Mouse (Mus musculus) embryonic facial prominence, embryonic 12.5 days (tissue): ENCODE data around the gene H2-K1. TPM values are rescaled to one million over a fixed set of nuclear protein-coding genes. Genes with fewer than 3 reads are reported as not detected.
"Not testable (repeated sequence)": the region's sequence is repeated elsewhere in the genome, so short reads cannot be mapped to it uniquely, and the experiment has no call there.

ENCODE experiments used
- ATAC-seq: fragments of 200-750 bp; cut with Nextera tagmentation; 2 replicates; pipeline ENCODE4 v1.8.0; 2017; ENCODE audit not compliant: insufficient number of reproducible peaks, insufficient read depth, low FRiP score, low TSS enrichment
- H3K27ac ChIP-seq: fragments of 300-500 bp; sonication (generic); 2 replicates; pipeline ENCODE4 v1.5.1; 2016; ENCODE audit warnings: mild to moderate bottlenecking
- H3K27me3 ChIP-seq: fragments of 300-500 bp; sonication (generic); 2 replicates; pipeline ENCODE4 v1.6.1; 2016; ENCODE audit warnings: mild to moderate bottlenecking, moderate library complexity
- H3K36me3 ChIP-seq: fragments of 300-500 bp; sonication (generic); 2 replicates; pipeline ENCODE4 v1.6.1; 2016; ENCODE audit warnings: mild to moderate bottlenecking
- H3K4me1 ChIP-seq: fragments of 300-500 bp; sonication (generic); 2 replicates; pipeline ENCODE4 v1.6.1; 2016
- H3K4me2 ChIP-seq: fragments of 300-500 bp; sonication (generic); replicated peaks from 2 replicates; pipeline ENCODE4 v1.6.1; 2016; ENCODE audit warnings: mild to moderate bottlenecking, moderate library complexity
- H3K4me3 ChIP-seq: fragments of 300-500 bp; sonication (generic); 2 replicates; pipeline ENCODE4 v1.5.1; 2016; ENCODE audit warnings: mild to moderate bottlenecking
- H3K9ac ChIP-seq: fragments of 300-500 bp; sonication (generic); 2 replicates; pipeline ENCODE4 v1.6.1; 2016; ENCODE audit warnings: mild to moderate bottlenecking, moderate library complexity
- H3K9me3 ChIP-seq: fragments of 300-500 bp; sonication (generic); 2 replicates; pipeline ENCODE4 v1.6.1; 2016; ENCODE audit warnings: mild to moderate bottlenecking, moderate library complexity
- WGBS: fragments of 180-500 bp; shearing (Covaris S2); methylation state at CpG from one replicate; pipeline ENCODE4 v1.1.7; 2016; 5-methylcytosine and 5-hydroxymethylcytosine counted together
- polyA plus RNA-seq: library from polyadenylated mRNA; unstranded; fragments of >200 nt; fragmentation: Nextera tagmentation; extraction: Ambion mirVana; gene quantifications from 2 replicates; pipeline ENCODE4 v1.2.1, GENCODE M21; 2016

Gene H2-K1
- polyA plus RNA-seq, 1 experiment from 2014 or later = 8.0 TPM

GRCm38 (mm10) chr17:33959948-33960347 is 40.2 kb downstream of the H2-K1 start:
- peaks cover 61% of the 10 kb centered on the region for H3K36me3 ChIP-seq
- peaks cover 8% of the 10 kb centered on the region for H3K4me1 ChIP-seq
- H3K9ac ChIP-seq = no peak overlapping the region
- WGBS = 89% methylated on average over 15 of the region's 15 CpGs
- no peak for ATAC-seq
- no peaks in the 10 kb centered on the region for H3K9me3 ChIP-seq
- H3K27ac ChIP-seq = no peak overlapping the region
- H3K4me2 ChIP-seq = no peak overlapping the region
- H3K27me3 ChIP-seq = no peaks in the 10 kb centered on the region
- no peak overlapping the region for H3K4me3 ChIP-seq

DNA sequence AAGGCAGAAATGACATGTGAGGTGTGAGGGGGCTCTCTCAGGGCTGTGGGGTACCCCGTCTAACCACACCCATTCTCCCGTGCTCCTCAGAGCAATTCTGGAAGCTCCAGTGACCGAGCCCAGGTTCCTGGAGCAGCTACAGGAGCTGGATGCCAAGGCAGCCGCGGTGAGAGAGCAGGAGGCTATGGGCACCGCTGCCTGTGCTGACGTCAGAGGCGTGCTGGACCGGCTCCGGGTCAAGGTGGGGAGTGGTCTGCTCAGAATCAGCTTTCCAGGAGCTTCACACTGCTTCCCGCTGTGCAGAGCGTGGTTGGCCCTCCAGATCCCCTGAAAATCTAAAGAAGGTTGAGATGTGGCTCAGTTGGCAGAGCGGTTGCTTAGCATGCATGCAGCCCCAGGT is 41.0 kb downstream of the H2-K1 start:
- no peaks in the 10 kb centered on the region for H3K9me3 ChIP-seq
- no peak for ATAC-seq
- peaks cover 59% of the 10 kb centered on the region for H3K36me3 ChIP-seq
- H3K9ac ChIP-seq = no peak overlapping the region
- H3K27ac ChIP-seq = no peak overlapping the region
- 94% methylated on average over 13 of the region's 13 CpGs for WGBS
- no peaks in the 10 kb centered on the region for H3K27me3 ChIP-seq
- H3K4me1 ChIP-seq = peaks cover 13% of the 10 kb centered on the region
- no peak overlapping the region for H3K4me3 ChIP-seq
- H3K4me2 ChIP-seq = no peak overlapping the region

GRCm38 (mm10) chr17:33958451-33958850 is 41.7 kb downstream of the H2-K1 start:
- WGBS = 97% methylated on average over 11 of the region's 11 CpGs
- Histone ChIP-seq H3K27ac (no peak overlapping the region), H3K27me3 (no peaks in the 10 kb centered on the region), H3K4me3 (no peak overlapping the region), H3K9ac (no peak overlapping the region), H3K9me3 (no peaks in the 10 kb centered on the region), H3K4me1 (peaks cover 20% of the 10 kb centered on the region), H3K36me3 (peaks cover 59% of the 10 kb centered on the region), H3K4me2 (no peak overlapping the region)
- ATAC-seq = no peak

DNA sequence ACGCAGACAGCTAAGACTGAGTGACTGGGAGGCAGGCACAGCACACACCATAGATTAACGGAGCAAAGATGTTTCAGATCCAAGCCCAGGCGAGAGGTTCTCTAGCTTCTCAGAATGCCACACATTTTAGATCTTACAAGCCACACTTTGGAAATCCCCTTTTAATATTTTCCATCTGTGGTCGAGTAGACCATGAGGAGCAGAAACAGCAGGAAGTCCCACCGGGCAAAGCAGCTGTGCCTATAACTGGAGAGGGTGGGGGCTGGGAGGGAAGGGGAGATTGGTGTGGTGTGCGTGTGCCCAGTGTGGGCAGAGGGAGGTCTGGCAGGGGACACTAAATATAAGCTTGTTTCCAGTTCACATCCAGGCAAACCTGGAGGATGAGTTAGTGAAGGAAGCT is 42.7 kb downstream of the H2-K1 start:
- 70% methylated on average over 6 of the region's 6 CpGs for WGBS
- Histone ChIP-seq H3K4me2 (no peak overlapping the region), H3K9me3 (no peaks in the 10 kb centered on the region), H3K9ac (no peak overlapping the region), H3K4me1 (peaks cover 30% of the 10 kb centered on the region), H3K27me3 (no peaks in the 10 kb centered on the region), H3K4me3 (no peak overlapping the region), H3K36me3 (peaks cover 59% of the 10 kb centered on the region), H3K27ac (no peak overlapping the region)
- no peak for ATAC-seq

- Histone ChIP-seq H3K27me3 (no peaks in the 10 kb centered on the region), H3K4me2 (peak overlapping the region; percentile 95), H3K4me1 (peaks cover 40% of the 10 kb centered on the region), H3K9me3 (no peaks in the 10 kb centered on the region), H3K4me3 (peak overlapping the region; percentile 68), H3K27ac (peak overlapping the region; percentile 73), H3K36me3 (peaks cover 56% of the 10 kb centered on the region), H3K9ac (peak overlapping the region; percentile 67)
- 7% methylated on average over 10 of the region's 10 CpGs for WGBS
- no peak for ATAC-seq
Measured at GRCm38 (mm10) chr17:33956336-33956735, 43.8 kb downstream of the H2-K1 start.

DNA sequence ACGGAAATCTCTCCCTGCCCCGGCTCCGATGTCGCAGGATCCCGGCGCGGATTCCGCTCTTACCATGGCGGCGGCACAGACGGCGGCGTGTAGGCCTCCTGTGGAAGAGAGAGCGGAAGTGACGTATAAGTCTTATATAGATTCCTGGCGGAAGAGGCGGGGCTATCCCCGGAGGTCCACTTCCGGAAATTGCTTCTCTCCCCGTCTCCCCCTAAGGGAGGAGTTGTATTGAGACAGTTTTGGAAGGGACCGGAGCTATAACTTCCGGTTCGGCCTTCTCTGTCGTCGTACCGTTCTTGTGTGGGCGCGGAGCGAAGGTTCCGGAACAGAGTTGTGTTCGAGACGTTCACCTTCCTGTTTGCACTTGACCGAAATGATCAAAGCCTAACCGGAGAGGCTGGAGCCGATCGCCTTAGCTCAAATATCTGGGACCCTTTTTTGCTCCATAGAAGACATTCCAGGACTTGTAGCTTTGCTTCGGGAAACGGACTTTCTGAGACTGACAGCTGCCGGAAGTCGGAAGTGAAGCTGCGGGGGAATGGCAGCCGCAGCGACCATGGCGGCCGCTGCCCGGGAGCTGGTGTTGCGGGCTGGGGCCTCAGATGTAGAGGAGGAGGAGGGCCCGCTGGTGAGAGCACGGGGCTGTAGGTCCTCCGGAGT is 44.5 kb downstream of the H2-K1 start, which contains the start of the genes Vps52 and Rps18:
Gene Vps52, plus strand, starts transcription at position 258 of the 660 bp plus-strand sequence.
Gene Rps18, minus strand, starts transcription at position 447 of the 660 bp plus-strand sequence.
- H3K4me3 ChIP-seq = peak within 1 kb of the TSS; percentile 68
- H3K9me3 ChIP-seq = no peaks in the 10 kb centered on the region
- H3K27ac ChIP-seq = peak within 1 kb of the TSS; percentile 94
- ATAC-seq = peak; percentile 76
- peaks cover 49% of the 10 kb centered on the region for H3K36me3 ChIP-seq
- no peaks in the 10 kb centered on the region for H3K27me3 ChIP-seq
- peak within 1 kb of the TSS; percentile 95 for H3K4me2 ChIP-seq
- under 1% methylated on average over 50 of the region's 50 CpGs for WGBS
- peak within 1 kb of the TSS; percentile 90 for H3K9ac ChIP-seq
- H3K4me1 ChIP-seq = peaks cover 46% of the 10 kb centered on the region

DNA sequence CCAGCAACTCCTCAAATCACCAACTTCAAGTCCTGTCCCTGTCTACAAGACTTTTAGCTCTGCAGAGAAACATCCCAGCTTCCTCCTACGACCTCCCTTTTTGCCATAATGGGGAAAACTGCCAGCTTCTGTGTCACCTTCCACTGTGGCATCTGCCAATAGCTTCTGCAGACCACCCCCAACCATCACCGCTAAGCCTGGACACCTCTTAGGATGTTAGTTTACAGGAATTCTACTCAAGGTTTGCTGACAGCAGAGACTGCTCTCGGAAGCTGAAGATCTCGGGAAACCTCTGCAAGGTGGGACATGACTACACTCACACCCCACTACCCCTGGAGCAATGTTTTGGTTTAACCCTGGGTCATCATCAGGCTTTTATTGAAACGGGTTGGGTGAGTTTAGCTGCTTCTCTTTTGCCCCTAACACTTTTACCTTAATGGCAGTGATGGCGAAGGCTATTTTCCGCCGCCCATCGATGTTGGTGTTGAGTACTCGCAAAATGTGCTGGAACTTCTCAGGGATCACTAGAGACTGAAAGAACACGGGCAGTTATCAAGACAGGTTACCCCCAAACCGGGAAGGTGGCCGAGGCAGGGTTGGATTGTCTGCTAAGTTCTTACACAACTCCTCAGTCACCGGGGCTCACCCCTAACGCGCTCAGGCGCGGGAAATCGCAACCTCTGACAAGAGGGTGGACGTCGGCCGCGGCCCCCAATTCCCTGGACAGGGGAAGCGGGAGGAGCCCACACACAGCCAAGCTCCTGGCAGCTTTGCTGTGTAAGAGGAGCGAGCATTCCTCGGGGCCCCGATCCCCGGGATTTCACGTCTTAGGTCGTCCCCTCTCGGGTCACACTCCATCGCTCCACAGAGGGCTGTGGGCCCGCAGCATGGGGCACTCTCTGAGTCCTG is 45.2 kb downstream of the H2-K1 start:
- WGBS = under 1% methylated on average over 33 of the region's 33 CpGs
- peak; percentile 5; the same call in 1 of the 2 replicates for ATAC-seq
- Histone ChIP-seq H3K27me3 (no peaks in the 10 kb centered on the region), H3K9me3 (no peaks in the 10 kb centered on the region), H3K4me1 (peaks cover 54% of the 10 kb centered on the region), H3K4me3 (peak overlapping the region; percentile 68), H3K4me2 (peak overlapping the region; percentile 95), H3K27ac (peak overlapping the region; percentile 94), H3K36me3 (peaks cover 46% of the 10 kb centered on the region), H3K9ac (peak overlapping the region; percentile 90)

DNA sequence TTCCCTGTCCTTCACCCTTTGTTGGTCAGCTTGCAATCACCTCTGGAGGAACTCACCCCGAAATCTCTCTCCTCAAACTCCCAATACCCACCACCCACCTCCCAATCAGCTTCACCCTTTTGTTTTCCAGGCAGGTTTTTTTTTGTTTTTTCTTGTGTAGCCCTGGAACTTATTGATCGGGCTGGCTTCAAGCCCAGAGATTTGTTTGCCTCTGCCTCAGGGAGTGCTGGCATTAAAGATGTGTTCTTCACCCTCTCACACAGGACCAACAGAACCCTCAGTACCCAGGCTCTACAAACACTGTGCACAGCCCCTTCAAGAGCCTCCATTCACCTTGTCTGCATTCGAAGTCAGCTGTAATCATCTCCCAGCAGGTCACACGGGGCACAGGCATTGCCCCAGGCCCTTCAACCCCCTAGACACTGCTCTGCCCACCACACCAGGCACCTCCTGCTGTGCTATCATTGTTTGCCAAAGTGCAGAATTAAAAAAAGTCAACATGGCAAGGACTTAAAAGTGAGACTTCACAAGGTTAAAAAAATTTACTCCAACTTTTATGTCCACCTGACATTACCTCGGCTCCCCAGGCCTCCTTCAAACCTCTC is 46.1 kb downstream of the H2-K1 start:
- peaks cover 46% of the 10 kb centered on the region for H3K36me3 ChIP-seq

GRCm38 (mm10) chr17:33953310-33953709 is 46.8 kb downstream of the H2-K1 start:
- H3K4me1 ChIP-seq = peaks cover 56% of the 10 kb centered on the region
- WGBS = 80% methylated on average over 3 of the region's 3 CpGs
- H3K27ac ChIP-seq = no peak overlapping the region
- H3K9ac ChIP-seq = no peak overlapping the region
- no peaks in the 10 kb centered on the region for H3K27me3 ChIP-seq
- H3K4me2 ChIP-seq = peak overlapping the region; percentile 95
- no peak for ATAC-seq
- peaks cover 46% of the 10 kb centered on the region for H3K36me3 ChIP-seq
- H3K9me3 ChIP-seq = no peaks in the 10 kb centered on the region
- no peak overlapping the region for H3K4me3 ChIP-seq

More for the DNA sequence above, 46.1 kb downstream of the H2-K1 start:
- H3K9me3 ChIP-seq = no peaks in the 10 kb centered on the region
- no peak for ATAC-seq
- 33% methylated on average over 5 of the region's 5 CpGs for WGBS
- no peaks in the 10 kb centered on the region for H3K27me3 ChIP-seq
- peak overlapping the region; percentile 90 for H3K9ac ChIP-seq
- H3K27ac ChIP-seq = peak overlapping the region; percentile 94
- H3K4me2 ChIP-seq = peak overlapping the region; percentile 95
- H3K4me1 ChIP-seq = peaks cover 56% of the 10 kb centered on the region
- peak overlapping the region; percentile 68 for H3K4me3 ChIP-seq

- 84% methylated on average over 4 of the region's 4 CpGs for WGBS
- H3K27ac ChIP-seq = no peak overlapping the region
- H3K27me3 ChIP-seq = no peaks in the 10 kb centered on the region
- H3K4me1 ChIP-seq = peaks cover 56% of the 10 kb centered on the region
- no peaks in the 10 kb centered on the region for H3K9me3 ChIP-seq
- no peak for ATAC-seq
- peak overlapping the region; percentile 7; the same call in 1 of the 2 replicates for H3K4me2 ChIP-seq
- H3K36me3 ChIP-seq = peaks cover 49% of the 10 kb centered on the region
- peak overlapping the region; percentile 41; the same call in 1 of the 2 replicates for H3K9ac ChIP-seq
- no peak overlapping the region for H3K4me3 ChIP-seq
Measured at GRCm38 (mm10) chr17:33952879-33953278, 47.3 kb downstream of the H2-K1 start.

GRCm38 (mm10) chr17:33952015-33952414 is 48.1 kb downstream of the H2-K1 start:
- H3K36me3 ChIP-seq = peaks cover 56% of the 10 kb centered on the region
- H3K27ac ChIP-seq = peak overlapping the region; percentile 93; the same call in 1 of the 2 replicates
- 81% methylated on average over 13 of the region's 13 CpGs for WGBS
- H3K4me3 ChIP-seq = peak overlapping the region; percentile 44; the same call in 1 of the 2 replicates
- ATAC-seq, H3K27me3 ChIP-seq, H3K9me3 ChIP-seq: not testable (repeated sequence)
- peak overlapping the region; percentile 67; the same call in 1 of the 2 replicates for H3K9ac ChIP-seq
- peak overlapping the region; percentile 87 for H3K4me2 ChIP-seq
- H3K4me1 ChIP-seq = peaks cover 54% of the 10 kb centered on the region
